Mouse (Mus musculus): ENCODE measurements around the gene Zfp385c. TPM values are rescaled to one million over a fixed set of nuclear protein-coding genes. Genes with fewer than 3 reads are reported as not detected.

The Zfp385c gene
- polyA plus RNA-seq, 1 experiment from 2014 or later, result 0.26 TPM

- H3K9me3 ChIP-seq (ENCODE audit: control insufficient read depth, low read length), result no peaks in the 10 kb centered on the region
- H3K4me2 ChIP-seq (ENCODE audit: low read length), result no peak overlapping the region
- no peak overlapping the region for H3K4me3 ChIP-seq (ENCODE audit: control insufficient read depth in 1 of 2, insufficient read depth in 1 of 2, low read depth in 1 of 2, low read length in 2 of 2)
- no peak overlapping the region for H3K9ac ChIP-seq (ENCODE audit: low read length)
- ATAC-seq (ENCODE audit: insufficient number of reproducible peaks, insufficient read depth, low FRiP score, low read depth), result no peak
- 61% methylated on average over 15 of the region's 15 CpGs for WGBS
- no peak overlapping the region for H3K27ac ChIP-seq (replicated peaks in 1 of 2; ENCODE audit: control insufficient read depth in 1 of 2, insufficient read depth in 1 of 2, low read depth in 2 of 2, low read length in 2 of 2)
- peaks cover 3 to 8% of the 10 kb centered on the region in 2 experiments; a peak in 2 of 4 replicates for H3K4me1 ChIP-seq (ENCODE audit: control insufficient read depth in 2 of 2, insufficient read depth in 2 of 2, low read length in 2 of 2)
- H3K36me3 ChIP-seq (ENCODE audit: control insufficient read depth, insufficient read depth, low read length), result no peaks in the 10 kb centered on the region
- peaks cover 35% of the 10 kb centered on the region for H3K27me3 ChIP-seq (ENCODE audit: control insufficient read depth, insufficient read depth, low read length)
These were observed 48.4 kb downstream of the Zfp385c start for GRCm38 (mm10) chr11:100643612-100644575.

- Histone ChIP-seq H3K27ac (replicated peaks in 1 of 2; ENCODE audit: control insufficient read depth in 1 of 2, insufficient read depth in 1 of 2, low read depth in 2 of 2, low read length in 2 of 2) (no peak overlapping the region), H3K4me2 (ENCODE audit: low read length) (peak overlapping the region; percentile 64), H3K9ac (ENCODE audit: low read length) (peak overlapping the region; percentile 42; the same call in 1 of the 2 replicates), H3K4me1 (ENCODE audit: control insufficient read depth in 2 of 2, insufficient read depth in 2 of 2, low read length in 2 of 2) (peaks cover 3 to 8% of the 10 kb centered on the region in 2 experiments; a peak in 2 of 4 replicates), H3K9me3 (ENCODE audit: control insufficient read depth, low read length) (no peaks in the 10 kb centered on the region), H3K36me3 (ENCODE audit: control insufficient read depth, insufficient read depth, low read length) (no peaks in the 10 kb centered on the region), H3K27me3 (ENCODE audit: control insufficient read depth, insufficient read depth, low read length) (peaks cover 27% of the 10 kb centered on the region), H3K4me3 (ENCODE audit: control insufficient read depth in 1 of 2, insufficient read depth in 1 of 2, low read depth in 1 of 2, low read length in 2 of 2) (peak overlapping the region; percentile 28 to 36)
- no peak for ATAC-seq (ENCODE audit: insufficient number of reproducible peaks, insufficient read depth, low FRiP score, low read depth)
- WGBS, result 7% methylated on average over 52 of the region's 52 CpGs
These were observed 51.9 kb downstream of the Zfp385c start for GRCm38 (mm10) chr11:100640159-100640906.

GRCm38 (mm10) chr11:100634530-100634929, 57.7 kb downstream of the Zfp385c start:
- H3K27me3 ChIP-seq (ENCODE audit: control insufficient read depth, insufficient read depth, low read length), result peaks cover 12% of the 10 kb centered on the region
- H3K4me2 ChIP-seq (ENCODE audit: low read length), result no peak overlapping the region

GRCm38 (mm10) chr11:100628862-100629352, 63.3 kb downstream of the Zfp385c start:
- Histone ChIP-seq H3K9ac (ENCODE audit: low read length) (no peak overlapping the region), H3K36me3 (ENCODE audit: control insufficient read depth, insufficient read depth, low read length) (peaks cover 26% of the 10 kb centered on the region), H3K4me2 (ENCODE audit: low read length) (no peak overlapping the region), H3K27me3 (ENCODE audit: control insufficient read depth, insufficient read depth, low read length) (peaks cover 3% of the 10 kb centered on the region), H3K4me1 (ENCODE audit: control insufficient read depth in 2 of 2, insufficient read depth in 2 of 2, low read length in 2 of 2) (peaks cover 3 to 9% of the 10 kb centered on the region in 2 experiments), H3K9me3 (ENCODE audit: control insufficient read depth, low read length) (no peaks in the 10 kb centered on the region), H3K27ac (replicated peaks in 1 of 2; ENCODE audit: control insufficient read depth in 1 of 2, insufficient read depth in 1 of 2, low read depth in 2 of 2, low read length in 2 of 2) (no peak overlapping the region), H3K4me3 (ENCODE audit: control insufficient read depth in 1 of 2, insufficient read depth in 1 of 2, low read depth in 1 of 2, low read length in 2 of 2) (no peak overlapping the region)
- WGBS, result 61% methylated on average over 13 of the region's 13 CpGs
- no peak for ATAC-seq (ENCODE audit: insufficient number of reproducible peaks, insufficient read depth, low FRiP score, low read depth)

More at GRCm38 (mm10) chr11:100634530-100634929, 57.7 kb downstream of the Zfp385c start:
- Histone ChIP-seq H3K9ac (ENCODE audit: low read length) (no peak overlapping the region), H3K4me1 (ENCODE audit: control insufficient read depth in 2 of 2, insufficient read depth in 2 of 2, low read length in 2 of 2) (no peaks in the 10 kb centered on the region), H3K9me3 (ENCODE audit: control insufficient read depth, low read length) (no peaks in the 10 kb centered on the region), H3K36me3 (ENCODE audit: control insufficient read depth, insufficient read depth, low read length) (no peaks in the 10 kb centered on the region), H3K4me3 (ENCODE audit: control insufficient read depth in 1 of 2, insufficient read depth in 1 of 2, low read depth in 1 of 2, low read length in 2 of 2) (no peak overlapping the region), H3K27ac (replicated peaks in 1 of 2; ENCODE audit: control insufficient read depth in 1 of 2, insufficient read depth in 1 of 2, low read depth in 2 of 2, low read length in 2 of 2) (no peak overlapping the region)
- ATAC-seq (ENCODE audit: insufficient number of reproducible peaks, insufficient read depth, low FRiP score, low read depth), result no peak
- 52% methylated on average over 7 of the region's 7 CpGs for WGBS

GRCm38 (mm10) chr11:100628056-100628455, 64.2 kb downstream of the Zfp385c start:
- H3K4me1 ChIP-seq (ENCODE audit: control insufficient read depth in 2 of 2, insufficient read depth in 2 of 2, low read length in 2 of 2), result peaks cover 6 to 16% of the 10 kb centered on the region in 2 experiments
- H3K4me3 ChIP-seq (ENCODE audit: control insufficient read depth in 1 of 2, insufficient read depth in 1 of 2, low read depth in 1 of 2, low read length in 2 of 2), result no peak overlapping the region
- no peaks in the 10 kb centered on the region for H3K9me3 ChIP-seq (ENCODE audit: control insufficient read depth, low read length)
- H3K36me3 ChIP-seq (ENCODE audit: control insufficient read depth, insufficient read depth, low read length), result peaks cover 26% of the 10 kb centered on the region
- 73% methylated on average over 5 of the region's 5 CpGs for WGBS
- H3K27me3 ChIP-seq (ENCODE audit: control insufficient read depth, insufficient read depth, low read length), result no peaks in the 10 kb centered on the region; the same call in 1 of the 2 replicates
- no peak overlapping the region for H3K27ac ChIP-seq (replicated peaks in 1 of 2; ENCODE audit: control insufficient read depth in 1 of 2, insufficient read depth in 1 of 2, low read depth in 2 of 2, low read length in 2 of 2)
- no peak for ATAC-seq (ENCODE audit: insufficient number of reproducible peaks, insufficient read depth, low FRiP score, low read depth)
- H3K4me2 ChIP-seq (ENCODE audit: low read length), result no peak overlapping the region
- no peak overlapping the region for H3K9ac ChIP-seq (ENCODE audit: low read length)

GRCm38 (mm10) chr11:100626701-100627195, 65.5 kb downstream of the Zfp385c start:
- 18% methylated on average over 9 of the region's 9 CpGs for WGBS
- H3K36me3 ChIP-seq (ENCODE audit: control insufficient read depth, insufficient read depth, low read length), result peaks cover 26% of the 10 kb centered on the region
- H3K27me3 ChIP-seq (ENCODE audit: control insufficient read depth, insufficient read depth, low read length), result no peaks in the 10 kb centered on the region; the same call in 1 of the 2 replicates
- H3K27ac ChIP-seq (replicated peaks in 1 of 2; ENCODE audit: control insufficient read depth in 1 of 2, insufficient read depth in 1 of 2, low read depth in 2 of 2, low read length in 2 of 2), result no peak overlapping the region
- H3K9me3 ChIP-seq (ENCODE audit: control insufficient read depth, low read length), result no peaks in the 10 kb centered on the region
- H3K4me1 ChIP-seq (ENCODE audit: control insufficient read depth in 2 of 2, insufficient read depth in 2 of 2, low read length in 2 of 2), result peaks cover 6 to 19% of the 10 kb centered on the region in 2 experiments
- no peak overlapping the region for H3K4me3 ChIP-seq (ENCODE audit: control insufficient read depth in 1 of 2, insufficient read depth in 1 of 2, low read depth in 1 of 2, low read length in 2 of 2)
- H3K4me2 ChIP-seq (ENCODE audit: low read length), result no peak overlapping the region
- ATAC-seq (ENCODE audit: insufficient number of reproducible peaks, insufficient read depth, low FRiP score, low read depth), result no peak
- no peak overlapping the region for H3K9ac ChIP-seq (ENCODE audit: low read length)

Data from heart, embryonic 14.5 days (tissue).